Mouse (Mus musculus) stomach, postnatal 0 days (tissue): ENCODE measurements at regions not wholly inside any gene's neighbourhood (a gene's known extent, or its start where the extent isn't known, plus 50 kb on each side); places are given as distances from the start of the nearest gene placed in this dataset.

Experiments
- CTCF ChIP-seq: IDR thresholded peaks from 2 replicates; pipeline ENCODE4 v1.5.1; 2016; ENCODE audit warnings: antibody characterized with exemption, low read depth, mild to moderate bottlenecking, moderate library complexity
- EP300 ChIP-seq: optimal IDR thresholded peaks from 2 replicates; pipeline ENCODE3; 2016; ENCODE audit warnings: antibody characterized with exemption

DNA sequence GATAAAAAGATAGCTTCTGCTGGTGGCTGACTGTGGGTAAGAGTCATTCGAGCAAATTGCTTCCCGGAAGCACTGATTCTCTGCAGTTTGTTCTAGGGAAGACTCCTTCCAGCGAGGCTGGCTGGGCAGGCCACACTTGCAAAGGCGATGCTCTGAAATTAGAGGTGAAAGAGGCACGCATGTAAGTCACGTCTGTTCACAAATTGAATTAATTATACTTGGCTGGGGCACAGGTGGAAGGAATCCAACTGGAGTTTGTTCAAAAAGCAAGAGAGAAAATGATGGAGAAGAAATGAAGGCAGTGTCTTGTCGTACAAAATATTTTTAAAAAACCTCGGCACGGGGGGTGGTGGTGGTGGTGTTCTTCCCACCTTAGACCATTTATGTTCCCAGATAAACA is 726.2 kb upstream of the Lrrc6 start:
- TF ChIP-seq CTCF (no peak), EP300 (no peak)
